Mouse (Mus musculus): ENCODE data around the gene Chchd3. TPM values are rescaled to one million over a fixed set of nuclear protein-coding genes. Genes with fewer than 3 reads are reported as not detected.

Gene Chchd3
- total and polyA plus RNA-seq, 3 experiments: 145 to 246 (median 190) TPM

DNA sequence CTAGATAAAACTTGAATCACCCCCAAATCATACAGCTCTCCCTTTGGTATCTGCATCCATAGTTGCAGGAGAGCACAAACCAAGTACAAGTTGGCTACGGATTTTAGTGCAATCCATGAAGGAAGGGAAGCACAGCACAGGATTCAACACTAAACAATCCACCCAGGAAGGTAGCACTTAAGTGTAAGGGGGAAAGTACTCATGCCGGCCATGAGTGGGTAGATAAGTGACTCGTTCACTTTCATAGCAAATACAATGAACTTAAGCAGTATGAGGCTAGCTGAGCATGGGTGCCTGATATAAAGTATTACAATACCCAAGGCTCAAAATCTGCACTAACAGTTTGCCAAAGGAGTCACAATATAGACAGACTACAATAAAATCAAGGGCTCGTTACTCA is 109.1 kb downstream of the Chchd3 start:
- DNase-seq (ENCODE audit: low spot score) (no peak), ATAC-seq (ENCODE audit: extremely low read depth, insufficient number of reproducible peaks, low FRiP score, poor library complexity, severe bottlenecking) (no peak)
- H3K36me3 ChIP-seq (replicated peaks): peaks cover 24% of the 10 kb centered on the region
- no peak overlapping the region for H3K4me3 ChIP-seq (ENCODE audit: low read depth, low read length)
- no peaks in the 10 kb centered on the region for H3K27me3 ChIP-seq (ENCODE audit: insufficient read depth, low read length)
- TF ChIP-seq CTCF (IDR thresholded peaks at IDR 0.05; ENCODE audit: low read depth, low read length): no peak
- no peak for TF ChIP-seq GATA2 (IDR thresholded peaks at IDR 0.05; ENCODE audit: borderline replicate concordance, low read depth, low read length)
- no peak for TF ChIP-seq TAL1 (conservative IDR thresholded peaks at IDR 0.05; ENCODE audit: low read depth, low read length)
- H3K9me3 ChIP-seq (replicated peaks): no peaks in the 10 kb centered on the region
- peaks cover 4% of the 10 kb centered on the region; the same call in 1 of the 2 replicates for H3K4me1 ChIP-seq (ENCODE audit: insufficient read depth, low read depth, low read length)

DNA sequence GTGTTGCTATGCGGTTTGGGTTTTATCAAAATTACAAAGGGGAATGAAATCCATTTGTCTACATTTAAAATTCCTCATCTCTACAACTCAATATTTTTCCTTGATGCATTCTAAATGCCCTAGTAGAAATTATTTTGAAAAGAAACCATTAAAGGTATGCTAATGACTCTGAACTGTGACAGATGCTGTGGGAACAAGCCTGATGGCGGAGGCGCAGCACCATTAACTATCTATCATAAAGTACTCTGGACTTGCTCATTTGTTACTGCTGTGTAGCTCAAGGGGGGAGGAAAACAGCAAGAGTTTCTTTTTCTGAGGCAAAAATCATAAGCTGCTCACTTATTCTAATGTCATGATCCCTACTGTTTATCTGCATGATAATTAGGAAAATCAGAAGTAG is 110.4 kb downstream of the Chchd3 start:
- ATAC-seq (ENCODE audit: extremely low read depth, insufficient number of reproducible peaks, low FRiP score, poor library complexity, severe bottlenecking): no peak
- no peaks in the 10 kb centered on the region for H3K27me3 ChIP-seq (ENCODE audit: insufficient read depth, low read length)
- peaks cover 5% of the 10 kb centered on the region; the same call in 1 of the 2 replicates for H3K4me1 ChIP-seq (ENCODE audit: insufficient read depth, low read depth, low read length)

DNA sequence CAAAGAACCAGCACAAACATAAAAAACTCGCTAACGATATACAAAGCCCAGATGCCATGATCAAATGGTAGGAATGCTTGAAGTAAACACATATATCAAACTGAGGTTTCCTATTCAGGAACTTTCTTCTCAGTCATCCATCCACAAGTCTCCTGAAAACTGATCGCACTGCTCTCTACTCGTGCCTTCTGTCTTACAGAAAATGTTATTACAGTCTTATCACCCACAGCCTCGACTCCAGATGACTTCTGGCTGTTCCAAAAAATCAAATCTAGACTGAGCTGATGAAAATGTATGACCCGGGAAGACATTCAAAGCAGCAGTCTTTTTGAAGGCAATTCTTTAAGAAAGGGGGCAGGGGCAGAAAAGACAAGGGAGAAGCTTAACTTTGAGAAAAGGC is 112.8 kb downstream of the Chchd3 start:
- TF ChIP-seq GATA2 (IDR thresholded peaks at IDR 0.05; ENCODE audit: borderline replicate concordance, low read depth, low read length) (no peak), TAL1 (conservative IDR thresholded peaks at IDR 0.05; ENCODE audit: low read depth, low read length) (no peak), GATA1 (IDR thresholded peaks at IDR 0.05; ENCODE audit: borderline replicate concordance, low read length) (no peak), POLR2AphosphoS5 (IDR thresholded peaks at IDR 0.05; ENCODE audit: insufficient replicate concordance, low read depth, low read length) (no peak), CTCF (IDR thresholded peaks at IDR 0.05; ENCODE audit: low read depth, low read length) (no peak)
- peaks cover 5% of the 10 kb centered on the region; the same call in 1 of the 2 replicates for H3K4me1 ChIP-seq (ENCODE audit: insufficient read depth, low read depth, low read length)
- ATAC-seq (ENCODE audit: extremely low read depth, insufficient number of reproducible peaks, low FRiP score, poor library complexity, severe bottlenecking): no peak
- H3K9me3 ChIP-seq (replicated peaks): no peaks in the 10 kb centered on the region
- H3K4me3 ChIP-seq (ENCODE audit: low read depth, low read length): no peak overlapping the region
- no peaks in the 10 kb centered on the region for H3K27me3 ChIP-seq (ENCODE audit: insufficient read depth, low read length)
- no peak for DNase-seq (ENCODE audit: low spot score)
- peaks cover 9% of the 10 kb centered on the region for H3K36me3 ChIP-seq (replicated peaks)

More for the DNA sequence above, 110.4 kb downstream of the Chchd3 start:
- TF ChIP-seq TAL1 (conservative IDR thresholded peaks at IDR 0.05; ENCODE audit: low read depth, low read length) (no peak), GATA2 (IDR thresholded peaks at IDR 0.05; ENCODE audit: borderline replicate concordance, low read depth, low read length) (no peak)
- Histone ChIP-seq H3K4me3 (ENCODE audit: low read depth, low read length) (no peak overlapping the region), H3K36me3 (replicated peaks) (peaks cover 22% of the 10 kb centered on the region), H3K9me3 (replicated peaks) (no peaks in the 10 kb centered on the region)
- no peak for DNase-seq (ENCODE audit: low spot score)

DNA sequence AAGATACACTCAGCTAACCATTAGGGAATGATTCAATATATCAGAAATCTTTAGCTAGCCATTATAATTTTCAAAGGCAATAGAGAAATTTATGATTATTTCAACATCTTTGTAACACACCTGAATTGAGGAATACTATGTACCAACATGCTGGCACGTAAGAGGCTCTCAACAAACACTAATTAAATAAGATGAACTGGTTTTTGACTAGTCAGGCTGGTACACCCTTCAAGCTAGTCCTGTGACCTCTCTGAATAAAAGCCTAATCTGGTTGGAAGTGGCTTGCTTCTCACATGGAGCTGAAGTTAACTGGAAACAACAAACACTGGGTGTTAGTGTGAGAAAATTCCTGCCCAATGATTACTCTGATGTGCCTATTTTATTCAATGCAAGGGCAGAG is 115.1 kb downstream of the Chchd3 start:
- DNase-seq (ENCODE audit: low spot score) (no peak), ATAC-seq (ENCODE audit: extremely low read depth, insufficient number of reproducible peaks, low FRiP score, poor library complexity, severe bottlenecking) (no peak)
- Histone ChIP-seq H3K4me3 (ENCODE audit: low read depth, low read length) (no peak overlapping the region), H3K36me3 (replicated peaks) (peaks cover 12% of the 10 kb centered on the region), H3K9me3 (replicated peaks) (no peaks in the 10 kb centered on the region), H3K4me1 (ENCODE audit: insufficient read depth, low read depth, low read length) (peaks cover 10% of the 10 kb centered on the region; the same call in 1 of the 2 replicates), H3K27me3 (ENCODE audit: insufficient read depth, low read length) (no peaks in the 10 kb centered on the region)
- TF ChIP-seq POLR2AphosphoS5 (IDR thresholded peaks at IDR 0.05; ENCODE audit: insufficient replicate concordance, low read depth, low read length): no peak
- no peak for TF ChIP-seq TAL1 (conservative IDR thresholded peaks at IDR 0.05; ENCODE audit: low read depth, low read length)
- no peak for TF ChIP-seq CTCF (IDR thresholded peaks at IDR 0.05; ENCODE audit: low read depth, low read length)
- TF ChIP-seq GATA1 (IDR thresholded peaks at IDR 0.05; ENCODE audit: borderline replicate concordance, low read length): no peak
- no peak for TF ChIP-seq GATA2 (IDR thresholded peaks at IDR 0.05; ENCODE audit: borderline replicate concordance, low read depth, low read length)

DNA sequence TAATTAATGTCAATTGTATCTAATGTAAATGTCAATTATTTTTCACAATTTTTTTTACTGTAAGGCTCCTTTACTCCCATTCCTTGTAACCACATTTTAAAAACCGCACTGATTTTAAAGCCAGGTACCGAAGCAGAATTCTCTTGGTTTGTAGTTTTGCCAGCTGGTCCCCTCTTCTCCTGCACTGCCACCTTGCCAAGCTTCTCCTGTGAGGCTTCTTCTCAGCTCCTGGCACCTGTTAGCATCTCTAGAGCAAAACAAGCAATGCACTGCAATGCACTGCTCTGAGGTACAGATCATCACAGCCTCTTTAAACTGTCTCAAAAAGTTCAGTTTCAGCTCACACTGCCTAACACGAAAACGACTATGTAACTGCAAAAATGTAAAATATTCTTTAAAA is 116.4 kb downstream of the Chchd3 start:
- Histone ChIP-seq H3K4me1 (ENCODE audit: insufficient read depth, low read depth, low read length) (peaks cover 10% of the 10 kb centered on the region; the same call in 1 of the 2 replicates), H3K9me3 (replicated peaks) (no peaks in the 10 kb centered on the region), H3K4me3 (ENCODE audit: low read depth, low read length) (no peak overlapping the region), H3K36me3 (replicated peaks) (peaks cover 13% of the 10 kb centered on the region), H3K27me3 (ENCODE audit: insufficient read depth, low read length) (no peaks in the 10 kb centered on the region)
- ATAC-seq (ENCODE audit: extremely low read depth, insufficient number of reproducible peaks, low FRiP score, poor library complexity, severe bottlenecking) (no peak), DNase-seq (ENCODE audit: low spot score) (no peak)
- TF ChIP-seq POLR2AphosphoS5 (IDR thresholded peaks at IDR 0.05; ENCODE audit: insufficient replicate concordance, low read depth, low read length) (no peak), TAL1 (conservative IDR thresholded peaks at IDR 0.05; ENCODE audit: low read depth, low read length) (no peak), CTCF (IDR thresholded peaks at IDR 0.05; ENCODE audit: low read depth, low read length) (no peak), GATA2 (IDR thresholded peaks at IDR 0.05; ENCODE audit: borderline replicate concordance, low read depth, low read length) (no peak), GATA1 (IDR thresholded peaks at IDR 0.05; ENCODE audit: borderline replicate concordance, low read length) (no peak)

DNA sequence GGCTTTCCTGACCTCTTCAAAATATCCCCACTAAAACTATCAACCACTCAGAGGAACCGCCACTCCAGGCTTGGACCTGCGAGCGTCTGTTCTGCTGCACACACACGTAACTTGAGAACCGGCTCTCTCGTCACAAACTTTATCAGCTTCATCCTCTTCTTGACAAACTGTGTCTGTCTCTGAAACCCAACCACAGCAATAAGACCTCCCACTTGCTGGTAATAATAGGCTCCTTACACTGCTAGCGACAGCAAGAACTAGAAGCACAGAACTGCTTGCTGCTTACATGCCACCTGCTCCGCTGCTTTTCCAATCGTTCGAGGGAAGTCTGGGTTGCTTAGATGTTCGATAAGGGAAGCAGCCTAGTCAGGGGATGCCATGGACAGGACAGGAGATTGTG is 119.8 kb downstream of the Chchd3 start:
- Histone ChIP-seq H3K4me3 (ENCODE audit: low read depth, low read length) (no peak overlapping the region), H3K27me3 (ENCODE audit: insufficient read depth, low read length) (no peaks in the 10 kb centered on the region), H3K9me3 (replicated peaks) (no peaks in the 10 kb centered on the region), H3K36me3 (replicated peaks) (peaks cover 13% of the 10 kb centered on the region), H3K4me1 (ENCODE audit: insufficient read depth, low read depth, low read length) (peaks cover 4% of the 10 kb centered on the region; the same call in 1 of the 2 replicates)
- DNase-seq (ENCODE audit: low spot score) (no peak), ATAC-seq (ENCODE audit: extremely low read depth, insufficient number of reproducible peaks, low FRiP score, poor library complexity, severe bottlenecking) (no peak)
- TF ChIP-seq POLR2AphosphoS5 (IDR thresholded peaks at IDR 0.05; ENCODE audit: insufficient replicate concordance, low read depth, low read length) (no peak), GATA1 (IDR thresholded peaks at IDR 0.05; ENCODE audit: borderline replicate concordance, low read length) (no peak), CTCF (IDR thresholded peaks at IDR 0.05; ENCODE audit: low read depth, low read length) (no peak), GATA2 (IDR thresholded peaks at IDR 0.05; ENCODE audit: borderline replicate concordance, low read depth, low read length) (no peak), TAL1 (conservative IDR thresholded peaks at IDR 0.05; ENCODE audit: low read depth, low read length) (no peak)

DNA sequence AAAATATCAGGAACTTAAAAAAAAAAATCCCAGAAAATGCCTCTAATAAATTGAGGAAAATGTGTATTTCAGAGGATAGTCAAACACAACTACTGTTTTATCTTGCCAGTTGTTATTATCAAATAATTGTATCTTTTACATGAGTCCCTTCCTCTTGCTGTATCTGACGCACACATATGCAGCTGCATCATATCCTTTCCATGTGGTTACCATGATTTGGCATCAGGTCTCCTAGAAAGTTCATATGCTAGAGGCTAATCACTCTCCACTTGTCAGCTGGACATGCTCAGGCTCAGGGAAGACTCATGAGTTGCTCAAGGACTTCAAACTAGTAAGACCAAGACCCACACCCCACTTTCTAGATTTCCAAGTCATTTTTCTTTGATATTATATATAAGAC is 122.4 kb downstream of the Chchd3 start:
- H3K36me3 ChIP-seq (replicated peaks): peaks cover 17% of the 10 kb centered on the region

More for the DNA sequence above, 122.4 kb downstream of the Chchd3 start:
- Histone ChIP-seq H3K4me3 (ENCODE audit: low read depth, low read length) (no peak overlapping the region), H3K27me3 (ENCODE audit: insufficient read depth, low read length) (no peaks in the 10 kb centered on the region), H3K4me1 (ENCODE audit: insufficient read depth, low read depth, low read length) (peaks cover 4% of the 10 kb centered on the region; the same call in 1 of the 2 replicates), H3K9me3 (replicated peaks) (no peaks in the 10 kb centered on the region)
- TF ChIP-seq POLR2AphosphoS5 (IDR thresholded peaks at IDR 0.05; ENCODE audit: insufficient replicate concordance, low read depth, low read length) (no peak), TAL1 (conservative IDR thresholded peaks at IDR 0.05; ENCODE audit: low read depth, low read length) (no peak), CTCF (IDR thresholded peaks at IDR 0.05; ENCODE audit: low read depth, low read length) (no peak), GATA2 (IDR thresholded peaks at IDR 0.05; ENCODE audit: borderline replicate concordance, low read depth, low read length) (no peak), GATA1 (IDR thresholded peaks at IDR 0.05; ENCODE audit: borderline replicate concordance, low read length) (no peak)
- ATAC-seq (ENCODE audit: extremely low read depth, insufficient number of reproducible peaks, low FRiP score, poor library complexity, severe bottlenecking) (no peak), DNase-seq (ENCODE audit: low spot score) (no peak)

All from G1E (cell line).